Mouse (Mus musculus) midbrain, postnatal 0 days (tissue): Measurements from ENCODE around the gene Ccl25. TPM values are rescaled to one million over a fixed set of nuclear protein-coding genes. Genes with fewer than 3 reads are reported as not detected.

ENCODE experiments used
- ATAC-seq: fragments of 200-750 bp; cut with Nextera tagmentation; 2 replicates; pipeline ENCODE4 v1.8.0; 2017; ENCODE audit warnings: moderate number of reproducible peaks, mild to moderate bottlenecking, moderate TSS enrichment, moderate library complexity; ENCODE audit not compliant: low FRiP score
- DNase-seq: peaks from one replicate; pipeline ENCODE4 v3.0.0-alpha.2; 2015; ENCODE audit warnings: low spot score
- H3K27ac ChIP-seq: fragments of 300-500 bp; sonication (generic); 2 replicates; pipeline ENCODE4 v1.5.1; 2014; ENCODE audit warnings: low read depth, mild to moderate bottlenecking, low read length, mixed read lengths
- H3K27me3 ChIP-seq: fragments of 300-500 bp; sonication (generic); 2 replicates; pipeline ENCODE4 v1.6.1; 2014; ENCODE audit warnings: low read length, control low read depth, mixed read lengths; ENCODE audit not compliant: insufficient read depth
- H3K36me3 ChIP-seq: fragments of 300-500 bp; sonication (generic); 2 replicates; pipeline ENCODE4 v1.6.1; 2014; ENCODE audit warnings: low read length, control low read depth, mixed read lengths; ENCODE audit not compliant: insufficient read depth
- H3K4me1 ChIP-seq: fragments of 300-500 bp; sonication (generic); 2 replicates; pipeline ENCODE4 v1.6.1; 2014; ENCODE audit warnings: mild to moderate bottlenecking, control low read depth, antibody characterized with exemption, low read length, mixed read lengths; ENCODE audit not compliant: insufficient read depth
- H3K4me2 ChIP-seq: fragments of 300-500 bp; sonication (generic); 2 replicates; pipeline ENCODE4 v1.6.1; 2014; ENCODE audit warnings: low read depth, mild to moderate bottlenecking, low read length, mixed read lengths; ENCODE audit not compliant: poor library complexity, severe bottlenecking
- H3K4me3 ChIP-seq: fragments of 300-500 bp; sonication (generic); 2 replicates; pipeline ENCODE4 v1.5.1; 2014; ENCODE audit warnings: low read depth, mild to moderate bottlenecking, low read length, moderate library complexity
- H3K9ac ChIP-seq: fragments of 300-500 bp; sonication (generic); replicated peaks from 2 replicates; pipeline ENCODE4 v1.6.1; 2014; ENCODE audit warnings: mild to moderate bottlenecking, low read length, moderate library complexity, mixed read lengths; ENCODE audit not compliant: poor library complexity, severe bottlenecking
- H3K9me3 ChIP-seq: fragments of 300-500 bp; sonication (generic); 2 replicates; pipeline ENCODE4 v1.6.1; 2016; ENCODE audit warnings: low read length, control low read depth
- CTCF ChIP-seq: IDR thresholded peaks from 2 replicates; pipeline ENCODE4 v1.5.1; 2016; ENCODE audit warnings: antibody characterized with exemption, mild to moderate bottlenecking
- WGBS: fragments of 180-500 bp; shearing (Covaris S2); extraction: QIAGEN DNeasy Blood & Tissue Kit; methylation state at CpG from one replicate; pipeline ENCODE4 v1.1.7; 2014; 5-methylcytosine and 5-hydroxymethylcytosine counted together
- polyA plus RNA-seq: library from polyadenylated mRNA; unstranded; fragments of >200 nt; fragmentation: Nextera tagmentation; extraction: Ambion mirVana; gene quantifications from 2 replicates; pipeline ENCODE4 v1.2.1, GENCODE M21; 2015
- total RNA-seq: library from RNA; depleted of rRNA; stranded (reverse); fragments of >200 nt; gene quantifications from 2 replicates; pipeline ENCODE4 v1.2.3, GENCODE M21; 2014

The Ccl25 gene
- total and polyA plus RNA-seq, 2 experiments from 2014 or later = 4.9 to 16.3 TPM

GRCm38 (mm10) chr8:4324525-4324924 lies 485 bp upstream of the Ccl25 start:
- peak; percentile 71 for ATAC-seq
- H3K36me3 ChIP-seq = peaks cover 22% of the 10 kb centered on the region
- H3K4me3 ChIP-seq = peak overlapping the region; percentile 100
- H3K4me1 ChIP-seq = peaks cover 7% of the 10 kb centered on the region
- DNase-seq = peak; percentile 51
- peak overlapping the region; percentile 91 for H3K27ac ChIP-seq
- H3K9ac ChIP-seq = peak overlapping the region; percentile 98
- 0% methylated on average over 41 of the region's 42 CpGs for WGBS
- H3K4me2 ChIP-seq = peak overlapping the region; percentile 74
- H3K27me3 ChIP-seq = no peaks in the 10 kb centered on the region
- no peaks in the 10 kb centered on the region for H3K9me3 ChIP-seq
- TF ChIP-seq CTCF = no peak

- H3K9me3 ChIP-seq = no peaks in the 10 kb centered on the region
- no peak for ATAC-seq
- peaks cover 7% of the 10 kb centered on the region for H3K4me1 ChIP-seq
- peak overlapping the region; percentile 100 for H3K4me3 ChIP-seq
- H3K9ac ChIP-seq = peak overlapping the region; percentile 61
- H3K4me2 ChIP-seq = peak overlapping the region; percentile 56
- TF ChIP-seq CTCF = no peak
- DNase-seq = no peak
- H3K27me3 ChIP-seq = no peaks in the 10 kb centered on the region
- peaks cover 18% of the 10 kb centered on the region for H3K36me3 ChIP-seq
- 38% methylated on average over 7 of the region's 7 CpGs for WGBS
- H3K27ac ChIP-seq = peak overlapping the region; percentile 91
Measured at GRCm38 (mm10) chr8:4325751-4326036, 684 bp downstream of the Ccl25 start.

GRCm38 (mm10) chr8:4329000-4329399 lies 4.0 kb downstream of the Ccl25 start:
- no peak for DNase-seq
- ATAC-seq = no peak
- no peak overlapping the region for H3K4me2 ChIP-seq
- H3K4me1 ChIP-seq = no peaks in the 10 kb centered on the region; the same call in 1 of the 2 replicates
- H3K9ac ChIP-seq = no peak overlapping the region
- H3K27ac ChIP-seq = no peak overlapping the region
- no peaks in the 10 kb centered on the region for H3K27me3 ChIP-seq
- WGBS = 92% methylated on average over 5 of the region's 5 CpGs
- H3K36me3 ChIP-seq = peaks cover 31% of the 10 kb centered on the region; the same call in 1 of the 2 replicates
- H3K9me3 ChIP-seq = no peaks in the 10 kb centered on the region
- TF ChIP-seq CTCF = no peak
- no peak overlapping the region for H3K4me3 ChIP-seq

- no peak for TF ChIP-seq CTCF
- Histone ChIP-seq H3K36me3 (peaks cover 47% of the 10 kb centered on the region), H3K9me3 (no peaks in the 10 kb centered on the region), H3K4me1 (no peaks in the 10 kb centered on the region), H3K4me3 (no peak overlapping the region), H3K27me3 (no peaks in the 10 kb centered on the region), H3K9ac (no peak overlapping the region), H3K27ac (no peak overlapping the region), H3K4me2 (no peak overlapping the region)
- WGBS = 100% methylated on average over 1 of the region's 1 CpGs
- ATAC-seq (no peak), DNase-seq (no peak)
Measured at GRCm38 (mm10) chr8:4333966-4334365, 9.0 kb downstream of the Ccl25 start.

- Histone ChIP-seq H3K36me3 (peaks cover 48% of the 10 kb centered on the region), H3K9me3 (no peaks in the 10 kb centered on the region), H3K9ac (no peak overlapping the region), H3K4me2 (no peak overlapping the region), H3K4me3 (no peak overlapping the region), H3K27ac (no peak overlapping the region), H3K4me1 (no peaks in the 10 kb centered on the region), H3K27me3 (no peaks in the 10 kb centered on the region)
- ATAC-seq = no peak
- no peak for DNase-seq
- no peak for TF ChIP-seq CTCF
- WGBS = 97% methylated on average over 2 of the region's 2 CpGs
Measured at GRCm38 (mm10) chr8:4335678-4336077, 10.7 kb downstream of the Ccl25 start.

GRCm38 (mm10) chr8:4340207-4340606 lies 15.2 kb downstream of the Ccl25 start:
- no peak for TF ChIP-seq CTCF
- H3K4me1 ChIP-seq = no peaks in the 10 kb centered on the region
- ATAC-seq (no peak), DNase-seq (no peak)
- no peak overlapping the region for H3K4me2 ChIP-seq
- WGBS = 85% methylated on average over 3 of the region's 3 CpGs
- H3K4me3 ChIP-seq = no peak overlapping the region
- no peaks in the 10 kb centered on the region for H3K27me3 ChIP-seq
- H3K36me3 ChIP-seq = peaks cover 27% of the 10 kb centered on the region
- H3K9ac ChIP-seq = no peak overlapping the region
- H3K9me3 ChIP-seq = no peaks in the 10 kb centered on the region
- H3K27ac ChIP-seq = no peak overlapping the region

- Histone ChIP-seq H3K27ac (no peak overlapping the region), H3K9ac (no peak overlapping the region), H3K36me3 (no peaks in the 10 kb centered on the region), H3K27me3 (no peaks in the 10 kb centered on the region), H3K4me3 (no peak overlapping the region), H3K4me2 (no peak overlapping the region), H3K9me3 (no peaks in the 10 kb centered on the region), H3K4me1 (no peaks in the 10 kb centered on the region)
- no peak for ATAC-seq
- WGBS = 68% methylated on average over 7 of the region's 7 CpGs
- TF ChIP-seq CTCF = no peak
- no peak for DNase-seq
Measured at GRCm38 (mm10) chr8:4347661-4348060, 22.7 kb downstream of the Ccl25 start.
